Mouse (Mus musculus) erythroblast, embryonic 14.5 days (primary cell): ENCODE data around the gene Hspa12b. TPM values are rescaled to one million over a fixed set of nuclear protein-coding genes. Genes with fewer than 3 reads are reported as not detected.
A peak's percentile ranks its signal among the peaks of the same experiment; 100 is the strongest.

Source experiments
- H3K27me3 ChIP-seq: 2 replicates; pipeline ENCODE4 v1.6.1; 2012; ENCODE audit warnings: inconsistent platforms; ENCODE audit not compliant: control insufficient read depth
- H3K36me3 ChIP-seq: 2 replicates; pipeline ENCODE4 v1.6.1; 2012; ENCODE audit warnings: mild to moderate bottlenecking, inconsistent platforms; ENCODE audit not compliant: control insufficient read depth
- H3K4me1 ChIP-seq: 2 replicates; pipeline ENCODE4 v1.6.1; 2012; ENCODE audit warnings: inconsistent platforms; ENCODE audit not compliant: control insufficient read depth
- H3K4me3 ChIP-seq: replicated peaks from 2 replicates; pipeline ENCODE3; 2012; ENCODE audit warnings: moderate library complexity, mild to moderate bottlenecking, inconsistent platforms
- H3K9me3 ChIP-seq: 2 replicates; pipeline ENCODE4 v1.6.1; 2012; ENCODE audit warnings: low read length, inconsistent platforms, mixed read lengths; ENCODE audit not compliant: control insufficient read depth
- GATA1 ChIP-seq: IDR thresholded peaks from 2 replicates; pipeline ENCODE4 v1.6.1; 2012; ENCODE audit warnings: low read length, inconsistent platforms, mixed read lengths
- TAL1 ChIP-seq: IDR thresholded peaks from 3 replicates; pipeline ENCODE4 v1.6.1; 2012; ENCODE audit warnings: low read length, inconsistent platforms, mixed read lengths
- polyA plus RNA-seq: library from polyadenylated mRNA; stranded (reverse); fragments of >175 nt; gene quantifications from 2 replicates; pipeline ENCODE4 v1.2.3, GENCODE M21; 2012

The Hspa12b gene
- polyA plus RNA-seq, 1 experiment, result 0.20 TPM

GRCm38 (mm10) chr2:131154036-131154435 lies 27.0 kb downstream of the Hspa12b start:
- H3K4me3 ChIP-seq, result no peak overlapping the region
- peaks cover 99% of the 10 kb centered on the region for H3K36me3 ChIP-seq
- no peaks in the 10 kb centered on the region; the same call in 1 of the 2 replicates for H3K27me3 ChIP-seq
- no peak for TF ChIP-seq TAL1
- TF ChIP-seq GATA1, result no peak
- H3K4me1 ChIP-seq, result peaks cover 91% of the 10 kb centered on the region
- peaks cover 8% of the 10 kb centered on the region for H3K9me3 ChIP-seq

DNA sequence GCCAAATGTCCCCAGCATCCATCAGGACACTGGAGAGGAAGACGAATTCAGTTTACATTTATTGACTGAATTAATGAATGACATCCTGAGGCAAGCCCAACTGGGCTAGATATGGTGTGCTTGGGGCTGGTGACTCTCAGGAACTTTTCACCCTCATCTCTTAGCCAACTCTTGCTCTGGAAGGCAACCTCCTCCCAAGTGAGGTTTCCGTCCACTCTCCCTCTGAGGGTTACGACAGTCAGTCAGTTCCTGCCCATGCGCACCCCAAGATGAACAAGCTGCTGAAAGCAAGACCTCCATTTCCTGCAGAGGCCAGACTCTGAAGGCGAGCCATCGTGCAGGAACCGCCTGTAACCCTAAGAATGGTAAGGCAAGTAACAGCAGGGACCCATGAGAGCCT lies 29.9 kb downstream of the Hspa12b start:
- Histone ChIP-seq H3K36me3 (peaks cover 70% of the 10 kb centered on the region), H3K27me3 (no peaks in the 10 kb centered on the region; the same call in 1 of the 2 replicates), H3K4me1 (peaks cover 90% of the 10 kb centered on the region), H3K4me3 (peak overlapping the region; percentile 79), H3K9me3 (peaks cover 8% of the 10 kb centered on the region)
- TF ChIP-seq GATA1, result no peak
- no peak for TF ChIP-seq TAL1

DNA sequence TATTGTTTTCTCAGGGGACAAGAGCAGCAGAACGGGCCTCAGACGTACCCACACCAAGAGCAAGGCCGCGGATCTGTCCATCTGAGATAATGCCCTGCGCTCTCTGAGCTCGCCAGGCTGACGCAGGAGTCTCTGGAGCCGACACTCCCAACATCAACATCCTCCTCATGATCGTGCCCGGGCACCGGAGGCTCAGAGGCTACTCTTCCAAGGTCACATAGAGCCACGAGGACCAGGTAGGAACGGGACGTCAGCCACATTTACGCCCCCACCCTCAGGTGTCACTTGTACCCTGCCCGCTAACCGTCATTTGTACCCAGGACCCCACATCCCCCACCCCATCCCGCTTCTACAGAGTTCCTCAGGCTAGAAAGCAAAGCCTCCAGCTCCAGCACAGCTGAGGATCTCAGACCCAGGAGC lies 32.4 kb downstream of the Hspa12b start:
- TF ChIP-seq GATA1 (peak; percentile 60), TAL1 (peak; percentile 71)
- H3K27me3 ChIP-seq, result peaks cover 3% of the 10 kb centered on the region
- H3K36me3 ChIP-seq, result peaks cover 44% of the 10 kb centered on the region
- H3K4me1 ChIP-seq, result peaks cover 75% of the 10 kb centered on the region
- peak overlapping the region; percentile 79 for H3K4me3 ChIP-seq
- H3K9me3 ChIP-seq, result no peaks in the 10 kb centered on the region

GRCm38 (mm10) chr2:131159938-131160581 lies 33.0 kb downstream of the Hspa12b start, which contains the start of gene 1700037H04Rik:
Gene 1700037H04Rik, minus strand, starts transcription at chr2:131160081.
- Histone ChIP-seq H3K27me3 (peaks cover 8% of the 10 kb centered on the region), H3K4me3 (peak within 1 kb of the TSS; percentile 79), H3K9me3 (no peaks in the 10 kb centered on the region), H3K36me3 (peaks cover 39% of the 10 kb centered on the region), H3K4me1 (peaks cover 69% of the 10 kb centered on the region)
- TF ChIP-seq GATA1, result no peak

GRCm38 (mm10) chr2:131160671-131161111 lies 33.6 kb downstream of the Hspa12b start:
- TF ChIP-seq GATA1 (no peak), TAL1 (no peak)
- H3K9me3 ChIP-seq, result no peaks in the 10 kb centered on the region
- H3K36me3 ChIP-seq, result peaks cover 33% of the 10 kb centered on the region
- peak overlapping the region; percentile 79 for H3K4me3 ChIP-seq
- peaks cover 63% of the 10 kb centered on the region for H3K4me1 ChIP-seq
- H3K27me3 ChIP-seq, result peaks cover 8% of the 10 kb centered on the region

GRCm38 (mm10) chr2:131163924-131164323 lies 36.8 kb downstream of the Hspa12b start:
- H3K4me1 ChIP-seq, result peaks cover 31% of the 10 kb centered on the region
- H3K27me3 ChIP-seq, result peaks cover 39% of the 10 kb centered on the region
- no peak overlapping the region for H3K4me3 ChIP-seq
- TF ChIP-seq GATA1 (no peak), TAL1 (no peak)
- H3K36me3 ChIP-seq, result peaks cover under 1% of the 10 kb centered on the region
- H3K9me3 ChIP-seq, result peaks cover 4% of the 10 kb centered on the region

DNA sequence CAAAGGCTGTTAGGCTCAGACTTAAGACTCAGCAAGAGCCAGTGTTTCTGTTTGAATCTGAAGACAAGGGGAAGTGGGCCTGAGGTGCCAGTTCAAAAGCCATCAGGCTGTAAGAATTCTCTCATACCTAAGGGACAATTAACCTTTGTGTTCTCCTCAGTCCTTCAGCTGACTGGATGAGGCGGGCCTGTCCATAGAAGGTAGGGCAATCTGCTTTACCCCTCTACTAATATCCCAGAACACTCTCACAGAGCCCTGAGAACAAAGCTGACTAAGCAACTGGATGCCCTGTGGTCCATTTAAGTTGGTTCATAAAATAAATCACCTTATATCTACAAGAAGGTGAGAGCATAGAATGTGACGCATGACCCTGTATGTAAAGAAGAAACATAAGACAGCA lies 39.1 kb downstream of the Hspa12b start:
- no peaks in the 10 kb centered on the region; the same call in 1 of the 2 replicates for H3K36me3 ChIP-seq
- TF ChIP-seq TAL1, result no peak
- no peak for TF ChIP-seq GATA1
- H3K27me3 ChIP-seq, result peaks cover 62% of the 10 kb centered on the region
- H3K9me3 ChIP-seq, result peaks cover 4% of the 10 kb centered on the region
- no peak overlapping the region for H3K4me3 ChIP-seq
- peaks cover 17% of the 10 kb centered on the region for H3K4me1 ChIP-seq

DNA sequence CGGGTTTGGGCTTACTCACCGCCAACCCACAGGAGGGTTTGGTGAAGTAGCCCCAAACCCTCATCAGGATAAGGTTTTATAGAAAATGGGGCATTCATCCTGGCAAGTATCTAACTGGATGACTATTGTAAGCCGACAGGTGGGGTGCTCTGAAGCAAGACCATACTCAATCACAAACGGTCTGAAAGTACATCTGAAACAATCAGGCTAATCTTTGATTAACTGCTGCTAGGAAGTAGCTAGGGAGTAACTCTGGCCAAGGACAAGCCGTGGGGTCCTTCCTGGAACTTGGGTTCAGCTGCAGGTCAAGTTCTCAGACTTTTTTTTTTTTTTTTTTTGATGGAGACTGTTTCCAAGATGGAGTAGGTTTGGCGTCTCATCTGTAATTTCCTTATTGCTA lies 40.9 kb downstream of the Hspa12b start:
- H3K9me3 ChIP-seq, result peaks cover 10% of the 10 kb centered on the region
- H3K27me3 ChIP-seq, result peaks cover 80% of the 10 kb centered on the region
- peaks cover 5% of the 10 kb centered on the region for H3K36me3 ChIP-seq
- H3K4me1 ChIP-seq, result peaks cover 19% of the 10 kb centered on the region
- no peak overlapping the region for H3K4me3 ChIP-seq
- TF ChIP-seq GATA1 (no peak), TAL1 (no peak)

DNA sequence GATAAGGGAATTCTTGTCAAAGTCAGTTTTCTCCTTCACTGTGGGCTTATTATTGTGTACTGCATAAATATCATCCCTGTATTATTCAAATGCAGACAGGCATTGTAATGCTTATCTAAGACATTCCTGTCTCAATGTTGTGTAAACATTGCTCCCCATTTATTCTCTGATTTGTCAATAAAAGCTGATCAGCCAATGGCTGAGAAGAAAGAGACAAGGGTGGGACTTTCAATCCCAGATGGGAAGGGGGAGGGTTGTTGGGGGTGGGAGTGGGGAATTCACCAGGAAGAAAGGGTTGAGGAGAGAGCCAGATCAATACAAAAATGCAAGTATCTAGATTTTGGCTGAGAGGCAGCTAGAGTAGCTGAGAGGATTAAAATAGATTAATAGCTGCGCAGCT lies 41.8 kb downstream of the Hspa12b start:
- Histone ChIP-seq H3K36me3 (peaks cover 5% of the 10 kb centered on the region), H3K4me3 (no peak overlapping the region), H3K9me3 (peaks cover 10% of the 10 kb centered on the region), H3K4me1 (peaks cover 23% of the 10 kb centered on the region), H3K27me3 (peaks cover 88% of the 10 kb centered on the region)
- TF ChIP-seq TAL1 (no peak), GATA1 (no peak)

DNA sequence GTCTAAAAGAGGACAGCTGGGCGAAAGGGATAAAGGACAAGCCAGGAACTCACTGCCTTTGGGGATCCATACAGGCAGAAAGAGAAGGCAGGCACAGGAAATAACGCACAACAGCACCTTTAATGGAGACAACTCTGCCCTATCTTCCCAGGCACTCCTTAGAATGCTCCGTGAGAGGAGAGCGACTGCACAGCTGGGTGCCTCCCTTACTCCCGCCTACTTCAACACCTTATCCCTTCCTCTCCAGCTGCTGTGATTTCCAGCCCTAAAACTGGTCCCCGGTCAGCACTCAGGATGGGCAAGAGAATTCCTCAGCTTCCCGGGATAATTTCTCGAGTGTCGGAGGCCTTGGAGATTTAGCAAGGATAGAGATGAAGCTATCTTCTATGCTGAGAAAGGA lies 43.9 kb downstream of the Hspa12b start:
- peaks cover 17% of the 10 kb centered on the region for H3K36me3 ChIP-seq
- TF ChIP-seq GATA1, result no peak
- no peak for TF ChIP-seq TAL1
- peaks cover 86% of the 10 kb centered on the region for H3K27me3 ChIP-seq
- peaks cover 43% of the 10 kb centered on the region for H3K4me1 ChIP-seq
- H3K4me3 ChIP-seq, result no peak overlapping the region
- peaks cover 10% of the 10 kb centered on the region for H3K9me3 ChIP-seq
